Mouse (Mus musculus): ENCODE measurements around the gene Mtnr1a.

- no peak for TF ChIP-seq POLR2A (IDR thresholded peaks at IDR 0.05; ENCODE audit: low read depth, low read length)
- no peak for TF ChIP-seq CTCF (IDR thresholded peaks at IDR 0.05; ENCODE audit: extremely low read depth, insufficient read length, insufficient replicate concordance, low read depth, low read length)
Observed at GRCm38 (mm10) chr8:45051236-45051635, 17.7 kb upstream of the Mtnr1a start.
